20 mouse cellular contexts compared by ENCODE assay signal in the genomic region with DNA sequence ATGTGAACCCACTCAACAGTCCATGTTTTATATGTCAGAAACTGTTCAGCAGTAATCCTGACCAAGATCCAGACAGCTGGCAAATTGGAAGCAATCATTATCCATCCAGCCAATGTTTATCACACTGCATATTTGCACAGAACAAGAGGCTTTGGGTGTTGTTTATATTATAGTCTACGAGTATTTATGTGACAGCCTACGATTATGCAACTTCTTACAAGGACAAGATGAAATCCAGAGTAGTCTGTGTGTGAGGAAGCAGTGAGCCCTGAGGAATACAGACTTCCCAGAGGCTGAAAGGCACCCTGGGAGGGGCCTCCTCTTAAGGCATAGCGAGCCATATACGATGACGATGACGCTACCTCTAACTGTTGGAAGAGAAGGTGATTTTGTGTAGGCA. TPM values are rescaled to one million over a fixed set of nuclear protein-coding genes. Genes with fewer than 3 reads are reported as not detected.
A peak's percentile ranks its signal among the peaks of the same experiment; 100 is the strongest.
DNase-seq lines count a peak whose midpoint lies in the region; ATAC-seq and TF ChIP-seq lines count a peak whose summit lies in the region.
"Had no signal": no experiment of that assay in that cellular context is flagged by ENCODE, and none has a peak within 500 bp of the region (broad histone marks: within the 10 kb centered on the region; RNA-seq: fewer than 3 reads in every experiment).

No protein-coding gene starts in this region.

- no peaks in the 10 kb centered on the region for H3K9me3 ChIP-seq in forebrain, embryonic 13.5 days (replicated peaks)
- no peaks in the 10 kb centered on the region for H3K9me3 ChIP-seq in forebrain, embryonic 12.5 days
- H3K9me3 ChIP-seq in intestine, embryonic 14.5 days (ENCODE audit: control insufficient read depth, low read length) = no peaks in the 10 kb centered on the region
- H3K9me3 ChIP-seq in intestine, postnatal 0 days (ENCODE audit: control insufficient read depth) = no peaks in the 10 kb centered on the region
- H3K9me3 ChIP-seq: liver, embryonic 15.5 days; midbrain, embryonic 13.5 days; neural tube, embryonic 12.5 days had no signal

- H3K27me3 ChIP-seq in forebrain, embryonic 13.5 days = no peaks in the 10 kb centered on the region
- H3K27me3 ChIP-seq in forebrain, embryonic 12.5 days = no peaks in the 10 kb centered on the region
- no peaks in the 10 kb centered on the region for H3K27me3 ChIP-seq in intestine, embryonic 14.5 days (replicated peaks; ENCODE audit: control insufficient read depth, insufficient read depth, low read length)
- no peaks in the 10 kb centered on the region for H3K27me3 ChIP-seq in intestine, postnatal 0 days (replicated peaks; ENCODE audit: control insufficient read depth, insufficient read depth, low read length)
- H3K27me3 ChIP-seq: liver, embryonic 15.5 days; midbrain, embryonic 13.5 days; neural tube, embryonic 12.5 days had no signal

- no peaks in the 10 kb centered on the region for H3K4me1 ChIP-seq in forebrain, embryonic 13.5 days
- H3K4me1 ChIP-seq in forebrain, embryonic 12.5 days = 0 out of 2 replicates have a peak, but pooled peaks cover under 1% of the 10 kb centered on the region
- H3K4me1 ChIP-seq in intestine, embryonic 14.5 days (replicated peaks; ENCODE audit: control insufficient read depth, insufficient read depth, low read length) = peaks cover 37% of the 10 kb centered on the region
- H3K4me1 ChIP-seq in intestine, postnatal 0 days (replicated peaks; ENCODE audit: control insufficient read depth, insufficient read depth, low read length) = peaks cover 14% of the 10 kb centered on the region
- H3K4me1 ChIP-seq: liver, embryonic 15.5 days; midbrain, embryonic 13.5 days; neural tube, embryonic 12.5 days had no signal

- peak; percentile 51; the same call in 1 of the 2 replicates for ATAC-seq in forebrain, embryonic 13.5 days
- ATAC-seq in forebrain, embryonic 12.5 days (ENCODE audit: low FRiP score) = no peak
- peak; percentile 70 for ATAC-seq in intestine, embryonic 14.5 days (replicated peaks; ENCODE audit: low FRiP score, low TSS enrichment, low read depth)
- no peak; the same call in 1 of the 2 replicates for ATAC-seq in intestine, postnatal 0 days
- no peak for ATAC-seq in megakaryocyte progenitor cell, adult 5-6 weeks (replicated peaks; ENCODE audit: poor library complexity)
- ATAC-seq: midbrain, embryonic 13.5 days had no signal

- WGBS in forebrain, embryonic 13.5 days = 79% methylated on average over 6 of the region's 6 CpGs
- WGBS in forebrain, embryonic 12.5 days = 85% methylated on average over 6 of the region's 6 CpGs
- 28% methylated on average over 6 of the region's 6 CpGs for WGBS in intestine, embryonic 14.5 days
- 38% methylated on average over 6 of the region's 6 CpGs for WGBS in intestine, postnatal 0 days

- H3K4me3 ChIP-seq in forebrain, embryonic 13.5 days = no peak overlapping the region
- H3K4me3 ChIP-seq in forebrain, embryonic 12.5 days (replicated peaks) = no peak overlapping the region
- H3K4me3 ChIP-seq in intestine, embryonic 14.5 days (ENCODE audit: low read depth, low read length) = no peak overlapping the region
- no peak overlapping the region for H3K4me3 ChIP-seq in intestine, postnatal 0 days (ENCODE audit: low read depth, low read length)
- H3K4me3 ChIP-seq: liver, embryonic 15.5 days; midbrain, embryonic 13.5 days; neural tube, embryonic 12.5 days had no signal

- H3K27ac ChIP-seq in forebrain, embryonic 13.5 days = no peak overlapping the region
- H3K27ac ChIP-seq in forebrain, embryonic 12.5 days = no peak overlapping the region
- peak overlapping the region; percentile 51; the same call in 1 of the 2 replicates for H3K27ac ChIP-seq in intestine, embryonic 14.5 days (ENCODE audit: low read depth)
- no peak overlapping the region for H3K27ac ChIP-seq in intestine, postnatal 0 days (ENCODE audit: low read depth, low read length)
- H3K27ac ChIP-seq: liver, embryonic 15.5 days; midbrain, embryonic 13.5 days; neural tube, embryonic 12.5 days had no signal

- no peaks in the 10 kb centered on the region for H3K36me3 ChIP-seq in forebrain, embryonic 13.5 days (ENCODE audit: poor library complexity, severe bottlenecking)
- no peaks in the 10 kb centered on the region for H3K36me3 ChIP-seq in forebrain, embryonic 12.5 days (replicated peaks)
- no peaks in the 10 kb centered on the region for H3K36me3 ChIP-seq in intestine, embryonic 14.5 days (ENCODE audit: control insufficient read depth, insufficient read depth, low read length)
- H3K36me3 ChIP-seq in intestine, postnatal 0 days (ENCODE audit: control insufficient read depth, insufficient read depth) = no peaks in the 10 kb centered on the region
- H3K36me3 ChIP-seq: liver, embryonic 15.5 days; midbrain, embryonic 13.5 days; neural tube, embryonic 12.5 days had no signal

- H3K4me2 ChIP-seq in forebrain, embryonic 13.5 days = no peak overlapping the region
- H3K4me2 ChIP-seq in forebrain, embryonic 12.5 days = no peak overlapping the region
- no peak overlapping the region for H3K4me2 ChIP-seq in intestine, embryonic 14.5 days (ENCODE audit: low read length)
- H3K4me2 ChIP-seq in intestine, postnatal 0 days (replicated peaks; ENCODE audit: low read depth) = no peak overlapping the region
- H3K4me2 ChIP-seq: liver, embryonic 15.5 days; midbrain, embryonic 13.5 days; neural tube, embryonic 12.5 days had no signal

- DNase-seq in intestine, embryonic 14.5 days (ENCODE audit: low spot score) = no peak
- peak; percentile 38 for DNase-seq in NIH3T3 (ENCODE audit: low read depth)
- peak; percentile 65 for DNase-seq in layer of hippocampus, adult 9-11 months
- no peak for DNase-seq in embryo, embryonic 10 days (ENCODE audit: low spot score)
- DNase-seq: adrenal gland, adult 8-10 months; cerebellum, adult 11 months; left cerebral cortex, postnatal 4 days; spleen, adult 18-20 months had no signal

- no peak for TF ChIP-seq CTCF in intestine, postnatal 0 days (IDR thresholded peaks at IDR 0.05; ENCODE audit: low read depth)

- no peak overlapping the region for H3K9ac ChIP-seq in forebrain, embryonic 13.5 days
- no peak overlapping the region for H3K9ac ChIP-seq in forebrain, embryonic 12.5 days
- no peak overlapping the region for H3K9ac ChIP-seq in intestine, embryonic 14.5 days (ENCODE audit: low read length)
- H3K9ac ChIP-seq in intestine, postnatal 0 days (ENCODE audit: low read depth, low read length) = no peak overlapping the region
- H3K9ac ChIP-seq: liver, embryonic 15.5 days; midbrain, embryonic 13.5 days; neural tube, embryonic 12.5 days had no signal

RNA-seq across cellular contexts. Expression of a gene that starts 36.0 kb away (rescaled TPM):
- not detected in 2 replicates for polyA plus RNA-seq in forebrain, embryonic 13.5 days (2015; fragmentation: Nextera tagmentation; extraction: Ambion mirVana)
- polyA plus RNA-seq in forebrain, embryonic 12.5 days (2016; fragmentation: Nextera tagmentation; extraction: Ambion mirVana) = not detected in 2 replicates
- polyA plus RNA-seq in intestine, embryonic 14.5 days (2014; fragmentation: Nextera tagmentation; extraction: Ambion mirVana) = not detected in 2 replicates
- not detected in 2 replicates for polyA plus RNA-seq in intestine, postnatal 0 days (2015; fragmentation: Nextera tagmentation; extraction: Ambion mirVana)
- not detected in 2 replicates for total RNA-seq in megakaryocyte progenitor cell, adult 5-6 weeks (2015)
- total RNA-seq in megakaryocyte progenitor cell, adult 5-6 weeks (2017) = not detected in 2 replicates
- total RNA-seq: adrenal gland, adult 8-10 months; gastrocnemius, adult 18-20 months had no signal
- polyA plus RNA-seq: cortical plate, adult 2 months; heart, embryonic 16.5 days; large intestine, adult 2 months; liver, embryonic 15.5 days; midbrain, embryonic 13.5 days; neural tube, embryonic 12.5 days; thymus, postnatal 0 days had no signal

Comparison
In these comparisons a context has a peak if more than half of its experiments do, and no peak if none do; other contexts are left out.
1. ATAC-seq: peak in forebrain, embryonic 13.5 days (single experiment) and intestine, embryonic 14.5 days (single experiment); none in forebrain, embryonic 12.5 days (single experiment), intestine, postnatal 0 days (single experiment) and megakaryocyte progenitor cell, adult 5-6 weeks (single experiment).
2. DNase-seq: peak in NIH3T3 (single experiment) and layer of hippocampus, adult 9-11 months (single experiment); none in intestine, embryonic 14.5 days (single experiment) and embryo, embryonic 10 days (single experiment).